Comparison of ENCODE assay signal across 27 mouse cellular contexts in genomic region chr1:79415496-79415895, GRCm38 (mm10). TPM values are rescaled to one million over a fixed set of nuclear protein-coding genes. Genes with fewer than 3 reads are reported as not detected.
A peak's percentile ranks its signal among the peaks of the same experiment; 100 is the strongest.
DNase-seq lines count a peak whose midpoint lies in the region; ATAC-seq lines count a peak whose summit lies in the region.
"Had no signal": no experiment of that assay in that cellular context is flagged by ENCODE, and none has a peak within 500 bp of the region (broad histone marks: within the 10 kb centered on the region; RNA-seq: fewer than 3 reads in every experiment).

No protein-coding gene starts in this region.

- H3K27me3 ChIP-seq in heart, embryonic 11.5 days (ENCODE audit: control insufficient read depth, insufficient read depth, low read length) = no peaks in the 10 kb centered on the region
- H3K27me3 ChIP-seq: CH12.LX; embryonic facial prominence, embryonic 13.5 days; embryonic facial prominence, embryonic 15.5 days; forebrain, embryonic 12.5 days; Patski had no signal

- peak; percentile 26 for DNase-seq in embryo, embryonic 10.5 days (ENCODE audit: low spot score)
- DNase-seq in embryo, embryonic 10 days (ENCODE audit: low spot score) = no peak
- DNase-seq in embryo, embryonic 11.5 days (ENCODE audit: low read depth, low spot score) = peak; percentile 16
- DNase-seq in hindlimb bud, embryonic 11.5 days (ENCODE audit: extremely low spot score, low read depth, low spot score) = peak; percentile 39
- no peak for DNase-seq in ovary, postnatal 14 days (ENCODE audit: low spot score)
- DNase-seq: adrenal gland, adult 8-10 months; adrenal gland, postnatal 14 days; adrenal gland, postnatal 36 days; B cell, adult 2 months; cerebellum, adult 11-12 months; cerebellum, adult 2 months; cerebellum, adult 9-10 months; cerebellum, postnatal 10 days; cerebellum, postnatal 25 days had no signal

- no peak overlapping the region for H3K4me3 ChIP-seq in heart, embryonic 11.5 days (ENCODE audit: low read depth, low read length)
- H3K4me3 ChIP-seq: embryonic facial prominence, embryonic 13.5 days; embryonic facial prominence, embryonic 15.5 days; erythroblast, embryonic 14.5 days; forebrain, embryonic 10.5 days; forebrain, embryonic 12.5 days had no signal

- no peak overlapping the region for H3K4me2 ChIP-seq in heart, embryonic 11.5 days
- H3K4me2 ChIP-seq: embryonic facial prominence, embryonic 13.5 days; embryonic facial prominence, embryonic 15.5 days; forebrain, embryonic 12.5 days had no signal

- H3K9me3 ChIP-seq in heart, embryonic 11.5 days (replicated peaks; ENCODE audit: control insufficient read depth, low read length) = no peaks in the 10 kb centered on the region
- H3K9me3 ChIP-seq: embryonic facial prominence, embryonic 13.5 days; embryonic facial prominence, embryonic 15.5 days; forebrain, embryonic 10.5 days; forebrain, embryonic 12.5 days; G1E had no signal

- ATAC-seq in heart, embryonic 11.5 days (replicated peaks; ENCODE audit: insufficient number of reproducible peaks, low FRiP score, low TSS enrichment) = no peak
- ATAC-seq: activated CD4-positive, CD25-positive, alpha-beta regulatory T cell, adult 4 months; CD4-positive, CD25-positive, alpha-beta regulatory T cell, adult 4 months; forebrain, embryonic 14.5 days; forebrain, embryonic 16.5 days; Patski had no signal

- H3K4me1 ChIP-seq in heart, embryonic 11.5 days (ENCODE audit: control insufficient read depth, insufficient read depth, low read length) = no peaks in the 10 kb centered on the region
- H3K4me1 ChIP-seq: embryonic facial prominence, embryonic 13.5 days; embryonic facial prominence, embryonic 15.5 days; forebrain, embryonic 10.5 days; forebrain, embryonic 12.5 days had no signal

- no peaks in the 10 kb centered on the region for H3K36me3 ChIP-seq in heart, embryonic 11.5 days (ENCODE audit: control insufficient read depth, insufficient read depth, low read length)
- H3K36me3 ChIP-seq: embryonic facial prominence, embryonic 13.5 days; embryonic facial prominence, embryonic 15.5 days; forebrain, embryonic 10.5 days; forebrain, embryonic 12.5 days; G1E had no signal

- H3K27ac ChIP-seq in heart, embryonic 11.5 days (ENCODE audit: low read depth, low read length) = no peak overlapping the region
- H3K27ac ChIP-seq: embryonic facial prominence, embryonic 13.5 days; embryonic facial prominence, embryonic 15.5 days; forebrain, embryonic 10.5 days; forebrain, embryonic 12.5 days had no signal

- no peak overlapping the region for H3K9ac ChIP-seq in heart, embryonic 11.5 days (ENCODE audit: low read depth, low read length)
- H3K9ac ChIP-seq: embryonic facial prominence, embryonic 13.5 days; embryonic facial prominence, embryonic 15.5 days; forebrain, embryonic 12.5 days had no signal

RNA-seq across cellular contexts. Expression of gene Scg2, which starts 24.4 kb away (rescaled TPM):
- polyA plus RNA-seq in heart, embryonic 11.5 days (2014; fragmentation: Nextera tagmentation; extraction: Ambion mirVana) = 0.44 and 0.45 TPM in 2 replicates
- polyA plus RNA-seq: activated CD4-positive, CD25-positive, alpha-beta regulatory T cell, adult 4 months; CD4-positive, CD25-positive, alpha-beta regulatory T cell, adult 4 months; erythroblast, embryonic 14.5 days; G1E had no signal

Comparison
In these comparisons a context has a peak if more than half of its experiments do, and no peak if none do; other contexts are left out.
1. DNase-seq: peak in embryo, embryonic 10.5 days (single experiment), embryo, embryonic 11.5 days (single experiment) and hindlimb bud, embryonic 11.5 days (single experiment); none in embryo, embryonic 10 days (single experiment) and ovary, postnatal 14 days (single experiment).